Mouse (Mus musculus): ENCODE results near the gene Fgfr2.

- no peak for TF ChIP-seq CTCF (IDR thresholded peaks at IDR 0.05; ENCODE audit: control insufficient read depth, insufficient read depth, insufficient replicate concordance, low read depth, low read length)
- TF ChIP-seq POLR2A (IDR thresholded peaks at IDR 0.05; ENCODE audit: control insufficient read depth, low read depth, low read length): no peak
These were observed 1375.8 kb downstream of the Fgfr2 start for GRCm38 (mm10) chr7:131747152-131748010.
